Mouse (Mus musculus): ENCODE measurements around the gene 1700010I14Rik. TPM values are rescaled to one million over a fixed set of nuclear protein-coding genes. Genes with fewer than 3 reads are reported as not detected.

Gene 1700010I14Rik
- polyA plus RNA-seq, 1 experiment from 2014 or later: 2.3 TPM

DNA sequence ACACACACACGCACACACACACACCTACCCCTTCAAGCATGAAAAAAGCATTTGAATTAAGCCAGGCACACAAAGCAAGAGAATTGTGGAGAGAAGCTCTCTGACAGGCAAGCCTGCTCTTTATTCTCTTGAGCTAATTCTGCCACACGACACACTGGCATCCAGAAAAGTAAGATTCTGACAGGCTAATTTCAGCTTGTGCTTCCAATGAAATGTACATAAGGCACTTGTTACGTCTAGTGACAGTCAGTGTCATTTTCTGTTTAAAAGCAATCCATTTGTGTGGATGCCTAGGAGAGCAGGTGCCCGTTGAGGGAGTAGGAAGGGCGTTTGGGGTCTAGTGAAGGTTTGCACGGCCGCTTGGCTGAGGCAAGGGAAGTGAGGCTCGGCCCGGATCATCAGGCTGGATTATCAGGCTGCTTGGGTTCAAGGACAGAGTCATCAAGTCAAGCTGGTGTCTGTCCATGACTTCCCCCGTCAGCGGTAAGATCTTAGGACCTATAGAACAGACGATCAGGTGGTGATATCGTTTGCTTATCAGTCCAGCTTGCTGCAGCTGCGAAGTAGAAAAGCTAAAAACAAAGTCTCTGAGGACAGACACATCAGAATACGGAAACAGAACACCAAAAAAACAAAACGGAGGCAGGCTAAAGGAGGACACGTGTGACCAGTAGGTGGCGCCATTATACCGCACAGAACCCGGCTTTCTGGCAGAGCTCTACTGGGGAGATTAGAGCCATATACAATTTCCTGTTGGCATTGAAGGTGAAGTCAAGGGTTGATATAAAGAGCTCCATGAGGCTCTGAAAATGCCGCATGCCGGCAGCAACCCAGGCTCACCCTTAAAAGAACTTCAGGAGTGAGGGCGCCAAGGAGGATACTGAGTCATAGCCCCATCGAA lies 43.4 kb downstream of the 1700010I14Rik start:
- no peak for ATAC-seq (ENCODE audit: insufficient number of reproducible peaks, low FRiP score, low TSS enrichment, low read depth)
- Histone ChIP-seq H3K9me3 (ENCODE audit: control insufficient read depth, low read length) (no peaks in the 10 kb centered on the region), H3K4me1 (ENCODE audit: control insufficient read depth, insufficient read depth, low read length) (no peaks in the 10 kb centered on the region), H3K4me3 (ENCODE audit: low read depth, low read length) (no peak overlapping the region), H3K4me2 (ENCODE audit: low read depth, severe bottlenecking) (0 out of 2 replicates have a peak overlapping the region, but pooled peaks have one; percentile 24), H3K36me3 (ENCODE audit: control insufficient read depth, insufficient read depth, low read length) (no peaks in the 10 kb centered on the region), H3K27ac (replicated peaks; ENCODE audit: low read depth, low read length) (no peak overlapping the region), H3K9ac (ENCODE audit: low read length) (no peak overlapping the region), H3K27me3 (ENCODE audit: control insufficient read depth, insufficient read depth, low read length) (no peaks in the 10 kb centered on the region)
- 22% methylated on average over 24 of the region's 24 CpGs for WGBS
- DNase-seq (ENCODE audit: low spot score): peak; percentile 86

DNA sequence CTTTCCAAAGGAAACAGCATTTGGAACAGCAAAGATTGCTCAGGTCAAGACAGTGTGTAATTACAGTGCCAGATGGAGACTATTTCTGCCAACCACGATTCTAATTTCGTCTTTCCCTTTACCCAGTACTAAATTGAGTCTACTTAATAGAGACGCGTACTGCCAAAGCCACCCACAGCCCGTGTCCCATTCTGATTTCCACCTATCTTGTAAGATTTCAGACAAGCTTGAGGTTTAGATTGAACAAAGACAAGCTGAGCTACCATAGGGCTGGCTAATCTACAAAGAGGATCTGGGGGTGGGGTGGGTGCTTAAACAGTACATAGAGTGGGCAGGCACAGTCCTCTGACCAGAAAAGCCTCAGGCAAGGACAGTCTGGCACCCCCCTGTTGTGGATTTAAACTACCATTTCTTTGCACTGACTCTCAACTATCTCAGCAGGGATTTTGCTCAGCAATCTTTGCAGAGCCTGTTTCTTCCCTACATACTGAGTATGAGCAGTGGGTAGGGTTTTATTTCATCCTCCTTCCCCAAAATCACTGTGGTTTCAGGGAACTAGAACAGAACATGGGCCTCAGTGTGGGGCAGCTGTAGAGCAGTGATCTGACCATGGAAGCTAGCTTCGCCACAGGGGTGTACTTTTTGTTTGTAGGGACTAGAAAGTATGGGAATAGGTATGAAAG lies 44.4 kb downstream of the 1700010I14Rik start:
- no peaks in the 10 kb centered on the region for H3K9me3 ChIP-seq (ENCODE audit: control insufficient read depth, low read length)
- no peak overlapping the region for H3K27ac ChIP-seq (replicated peaks; ENCODE audit: low read depth, low read length)
- DNase-seq (ENCODE audit: low spot score) (no peak), ATAC-seq (ENCODE audit: insufficient number of reproducible peaks, low FRiP score, low TSS enrichment, low read depth) (no peak)
- H3K27me3 ChIP-seq (ENCODE audit: control insufficient read depth, insufficient read depth, low read length): no peaks in the 10 kb centered on the region
- H3K9ac ChIP-seq (ENCODE audit: low read length): no peak overlapping the region
- H3K4me3 ChIP-seq (ENCODE audit: low read depth, low read length): no peak overlapping the region
- no peaks in the 10 kb centered on the region for H3K36me3 ChIP-seq (ENCODE audit: control insufficient read depth, insufficient read depth, low read length)
- no peak overlapping the region for H3K4me2 ChIP-seq (ENCODE audit: low read depth, severe bottlenecking)
- H3K4me1 ChIP-seq (ENCODE audit: control insufficient read depth, insufficient read depth, low read length): no peaks in the 10 kb centered on the region
- 77% methylated on average over 6 of the region's 6 CpGs for WGBS

DNA sequence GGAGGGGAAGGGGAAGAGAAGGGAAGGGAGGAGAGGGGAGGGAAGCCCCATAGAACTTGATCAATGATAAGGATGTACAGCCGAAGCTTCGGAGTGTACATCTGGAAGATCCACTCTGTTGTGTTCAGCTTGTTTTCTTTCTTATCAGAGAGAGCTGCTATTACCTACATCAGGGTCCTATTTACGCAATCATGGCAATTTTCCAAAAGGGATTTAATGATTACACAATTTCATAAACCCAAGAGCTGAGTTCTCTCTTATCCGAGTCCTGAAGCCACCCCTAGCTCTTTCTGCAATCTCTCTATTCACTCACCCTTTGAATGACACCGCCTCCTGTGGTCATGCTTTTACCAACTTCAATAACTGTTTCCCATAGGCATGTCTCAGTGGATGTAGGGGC lies 45.4 kb downstream of the 1700010I14Rik start:
- DNase-seq (ENCODE audit: low spot score) (no peak), ATAC-seq (ENCODE audit: insufficient number of reproducible peaks, low FRiP score, low TSS enrichment, low read depth) (no peak)
- no peaks in the 10 kb centered on the region for H3K9me3 ChIP-seq (ENCODE audit: control insufficient read depth, low read length)
- H3K36me3 ChIP-seq (ENCODE audit: control insufficient read depth, insufficient read depth, low read length): no peaks in the 10 kb centered on the region
- H3K4me2 ChIP-seq (ENCODE audit: low read depth, severe bottlenecking): no peak overlapping the region
- no peak overlapping the region for H3K27ac ChIP-seq (replicated peaks; ENCODE audit: low read depth, low read length)
- H3K9ac ChIP-seq (ENCODE audit: low read length): no peak overlapping the region
- no peak overlapping the region for H3K4me3 ChIP-seq (ENCODE audit: low read depth, low read length)
- 85% methylated on average over 5 of the region's 5 CpGs for WGBS
- H3K4me1 ChIP-seq (ENCODE audit: control insufficient read depth, insufficient read depth, low read length): no peaks in the 10 kb centered on the region
- no peaks in the 10 kb centered on the region for H3K27me3 ChIP-seq (ENCODE audit: control insufficient read depth, insufficient read depth, low read length)

DNA sequence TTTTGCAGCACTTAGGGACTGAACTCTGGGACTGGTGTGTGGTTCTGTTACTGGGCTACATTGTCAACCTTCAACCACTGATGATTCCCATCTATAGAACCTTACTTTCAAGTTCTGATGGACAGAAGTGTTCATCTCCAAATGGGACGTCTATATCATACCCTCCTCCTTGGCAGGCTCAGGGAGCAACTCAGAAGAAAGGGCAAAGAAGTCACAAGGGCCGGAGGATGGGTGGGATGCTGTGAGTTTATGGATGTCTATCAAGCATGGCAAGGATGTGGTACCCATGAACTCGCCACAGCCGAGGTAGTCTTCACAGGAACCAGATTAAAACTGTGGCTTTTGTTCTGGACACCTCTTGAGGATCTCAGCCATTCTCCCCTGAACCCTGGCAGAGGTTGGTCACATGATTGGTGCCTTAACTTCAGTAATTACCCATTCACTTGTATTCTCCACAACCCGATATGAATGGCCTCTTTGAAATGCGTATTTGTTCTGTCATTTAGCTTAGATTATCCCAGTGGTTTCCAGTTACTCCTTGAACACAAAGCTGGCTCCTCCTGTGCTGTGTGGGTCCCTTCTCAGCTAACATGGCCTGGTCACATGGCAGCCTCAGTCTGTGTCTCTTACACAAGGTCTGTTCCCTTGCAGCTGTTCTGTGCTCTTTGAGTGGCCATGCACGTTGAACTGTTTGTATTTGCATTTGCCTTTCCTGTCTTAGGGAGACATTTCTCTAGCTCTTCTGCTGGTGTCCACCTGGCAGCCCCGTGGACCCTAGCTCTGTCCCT lies 47.6 kb downstream of the 1700010I14Rik start:
- Histone ChIP-seq H3K4me1 (ENCODE audit: control insufficient read depth, insufficient read depth, low read length) (no peaks in the 10 kb centered on the region), H3K4me3 (ENCODE audit: low read depth, low read length) (no peak overlapping the region), H3K36me3 (ENCODE audit: control insufficient read depth, insufficient read depth, low read length) (no peaks in the 10 kb centered on the region), H3K9ac (ENCODE audit: low read length) (no peak overlapping the region), H3K4me2 (ENCODE audit: low read depth, severe bottlenecking) (no peak overlapping the region), H3K9me3 (ENCODE audit: control insufficient read depth, low read length) (no peaks in the 10 kb centered on the region), H3K27me3 (ENCODE audit: control insufficient read depth, insufficient read depth, low read length) (no peaks in the 10 kb centered on the region), H3K27ac (replicated peaks; ENCODE audit: low read depth, low read length) (no peak overlapping the region)
- DNase-seq (ENCODE audit: low spot score) (no peak), ATAC-seq (ENCODE audit: insufficient number of reproducible peaks, low FRiP score, low TSS enrichment, low read depth) (no peak)
- 81% methylated on average over 8 of the region's 8 CpGs for WGBS

DNA sequence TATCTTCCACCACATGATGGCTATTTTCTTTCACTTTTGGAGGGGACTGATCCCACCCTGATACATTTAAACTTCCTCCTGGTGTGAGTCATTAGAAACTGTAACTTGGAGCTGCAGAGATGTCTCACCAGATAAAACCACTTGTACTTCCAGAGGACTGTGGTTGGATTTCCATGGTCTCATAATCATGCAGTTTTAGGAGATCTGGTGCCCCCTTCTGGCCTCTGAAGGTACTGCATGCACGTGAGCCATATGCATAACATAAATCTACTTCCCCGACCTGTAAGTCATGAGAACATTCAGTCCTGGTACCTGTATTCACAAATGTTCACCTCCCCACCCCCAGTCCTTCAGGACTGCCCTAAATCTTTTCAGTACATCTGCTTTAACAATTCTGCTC lies 54.6 kb downstream of the 1700010I14Rik start:
- no peak overlapping the region for H3K9ac ChIP-seq (ENCODE audit: low read length)
- 39% methylated on average over 2 of the region's 2 CpGs for WGBS
- no peaks in the 10 kb centered on the region for H3K36me3 ChIP-seq (ENCODE audit: control insufficient read depth, insufficient read depth, low read length)
- H3K9me3 ChIP-seq (ENCODE audit: control insufficient read depth, low read length): no peaks in the 10 kb centered on the region
- no peak for ATAC-seq (ENCODE audit: insufficient number of reproducible peaks, low FRiP score, low TSS enrichment, low read depth)
- H3K4me3 ChIP-seq (ENCODE audit: low read depth, low read length): no peak overlapping the region
- H3K4me2 ChIP-seq (ENCODE audit: low read depth, severe bottlenecking): no peak overlapping the region
- no peaks in the 10 kb centered on the region for H3K27me3 ChIP-seq (ENCODE audit: control insufficient read depth, insufficient read depth, low read length)
- H3K4me1 ChIP-seq (ENCODE audit: control insufficient read depth, insufficient read depth, low read length): no peaks in the 10 kb centered on the region
- DNase-seq (ENCODE audit: low spot score): peak; percentile 63
- H3K27ac ChIP-seq (replicated peaks; ENCODE audit: low read depth, low read length): no peak overlapping the region

DNA sequence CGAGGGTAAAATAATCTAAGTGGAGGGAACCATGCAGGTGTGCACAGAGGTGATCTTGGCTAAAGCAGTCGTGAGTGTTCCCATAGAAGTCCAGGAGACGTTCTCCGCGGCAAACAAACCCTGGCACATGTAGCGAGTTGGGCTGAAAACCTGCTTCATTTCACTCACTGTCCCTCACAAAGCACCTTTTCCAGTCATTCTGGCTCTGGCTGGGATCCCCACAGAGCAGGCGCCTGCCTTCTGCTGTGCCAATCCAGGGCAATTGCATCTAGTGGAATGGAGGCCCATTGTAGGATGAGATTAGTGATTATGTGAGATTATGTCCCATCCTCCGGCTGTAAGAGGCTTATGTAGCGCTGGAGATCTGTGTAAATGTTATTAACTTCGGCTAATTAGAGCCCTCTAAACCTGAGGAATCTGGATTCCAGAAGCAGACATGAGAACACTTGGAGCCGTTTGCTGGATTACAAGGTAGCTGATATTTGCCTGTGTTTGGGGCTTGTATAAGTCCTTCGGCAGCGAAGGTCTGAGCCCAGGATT lies 64.4 kb downstream of the 1700010I14Rik start:
- DNase-seq (ENCODE audit: low spot score): no peak
- no peak for ATAC-seq (ENCODE audit: insufficient number of reproducible peaks, low FRiP score, low TSS enrichment, low read depth)
- Histone ChIP-seq H3K36me3 (ENCODE audit: control insufficient read depth, insufficient read depth, low read length) (no peaks in the 10 kb centered on the region), H3K9me3 (ENCODE audit: control insufficient read depth, low read length) (no peaks in the 10 kb centered on the region), H3K4me1 (ENCODE audit: control insufficient read depth, insufficient read depth, low read length) (no peaks in the 10 kb centered on the region), H3K27me3 (ENCODE audit: control insufficient read depth, insufficient read depth, low read length) (no peaks in the 10 kb centered on the region), H3K9ac (ENCODE audit: low read length) (no peak overlapping the region), H3K27ac (replicated peaks; ENCODE audit: low read depth, low read length) (no peak overlapping the region), H3K4me3 (ENCODE audit: low read depth, low read length) (no peak overlapping the region), H3K4me2 (ENCODE audit: low read depth, severe bottlenecking) (no peak overlapping the region)
- 84% methylated on average over 13 of the region's 13 CpGs for WGBS

DNA sequence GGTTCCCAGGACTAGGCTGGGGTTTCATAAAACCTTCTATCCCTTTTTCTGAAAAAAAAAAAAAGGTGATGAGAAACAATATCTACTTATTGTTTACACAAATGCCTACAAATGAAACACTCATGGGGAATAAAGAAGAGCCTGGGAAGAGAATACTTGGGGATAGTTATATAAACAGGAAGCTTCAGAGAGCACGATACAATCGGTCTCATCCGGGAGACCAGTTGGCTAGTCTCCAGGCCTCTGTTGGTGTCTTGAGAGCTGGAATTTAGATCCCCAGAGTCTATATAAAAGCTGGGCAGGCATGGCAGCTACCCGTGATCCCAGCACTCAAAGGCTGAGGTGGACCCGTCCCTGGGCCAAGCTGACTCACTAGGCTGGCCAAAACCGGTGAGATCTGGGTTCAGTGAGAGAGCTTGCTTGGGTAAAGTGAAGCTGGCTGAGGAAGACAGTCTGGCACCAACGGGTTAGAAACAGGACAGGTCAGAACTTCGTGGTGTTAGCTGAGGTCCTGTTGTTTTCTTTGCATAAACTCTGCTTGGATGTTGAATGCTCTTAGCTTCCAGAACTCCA lies 71.3 kb downstream of the 1700010I14Rik start:
- H3K9me3 ChIP-seq (ENCODE audit: control insufficient read depth, low read length): no peaks in the 10 kb centered on the region
- H3K36me3 ChIP-seq (ENCODE audit: control insufficient read depth, insufficient read depth, low read length): no peaks in the 10 kb centered on the region
- ATAC-seq (ENCODE audit: insufficient number of reproducible peaks, low FRiP score, low TSS enrichment, low read depth): no peak
- no peaks in the 10 kb centered on the region for H3K27me3 ChIP-seq (ENCODE audit: control insufficient read depth, insufficient read depth, low read length)
- H3K9ac ChIP-seq (ENCODE audit: low read length): no peak overlapping the region
- H3K4me1 ChIP-seq (ENCODE audit: control insufficient read depth, insufficient read depth, low read length): no peaks in the 10 kb centered on the region
- no peak overlapping the region for H3K4me2 ChIP-seq (ENCODE audit: low read depth, severe bottlenecking)
- DNase-seq (ENCODE audit: low spot score): no peak
- no peak overlapping the region for H3K27ac ChIP-seq (replicated peaks; ENCODE audit: low read depth, low read length)
- no peak overlapping the region for H3K4me3 ChIP-seq (ENCODE audit: low read depth, low read length)
- 83% methylated on average over 8 of the region's 8 CpGs for WGBS
